Mouse (Mus musculus) inflammation-experienced regulatory T-cells, adult 6 months (primary cell): ENCODE results near the gene Iqck. TPM values are rescaled to one million over a fixed set of nuclear protein-coding genes. Genes with fewer than 3 reads are reported as not detected.

ENCODE experiments used
- ATAC-seq: one replicate; pipeline ENCODE4 v1.8.0; 2017
- polyA plus RNA-seq, 3 experiments: library from polyadenylated mRNA; unstranded; fragments of 100-300 nt; shearing (Covaris generic); gene quantifications; one replicate each; pipeline ENCODE4 v1.2.1; 2017

The Iqck gene
- polyA plus RNA-seq, 3 experiments from 2014 or later: 0.55 TPM; not detected in 2

- ATAC-seq: no peak
These were observed 135.9 kb downstream of the Iqck start for GRCm38 (mm10) chr7:118991341-118991884.

DNA sequence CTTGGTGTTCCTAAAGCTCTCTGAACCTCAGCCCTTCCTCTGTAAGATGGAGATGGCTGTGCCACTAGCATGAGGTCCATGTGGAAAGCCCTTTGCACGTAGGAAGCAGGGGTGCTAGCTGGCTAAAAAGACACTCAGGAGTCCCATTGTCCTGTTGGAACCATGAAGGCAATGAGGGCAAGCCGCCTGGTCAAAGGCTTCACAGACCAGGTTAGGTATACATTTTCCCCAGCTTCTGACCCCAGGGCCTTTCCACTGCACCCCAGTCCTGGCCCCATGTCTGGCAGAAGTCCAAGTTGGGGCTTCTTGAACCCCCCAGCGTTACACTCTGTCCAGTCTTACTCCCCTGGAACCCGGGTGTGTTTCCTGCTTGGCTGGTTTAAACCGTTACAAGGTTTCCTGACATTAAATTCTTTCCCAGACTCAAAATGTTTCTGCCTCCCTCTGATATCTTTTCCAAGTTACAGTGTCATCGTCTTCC lies 136.6 kb downstream of the Iqck start:
- ATAC-seq: no peak

DNA sequence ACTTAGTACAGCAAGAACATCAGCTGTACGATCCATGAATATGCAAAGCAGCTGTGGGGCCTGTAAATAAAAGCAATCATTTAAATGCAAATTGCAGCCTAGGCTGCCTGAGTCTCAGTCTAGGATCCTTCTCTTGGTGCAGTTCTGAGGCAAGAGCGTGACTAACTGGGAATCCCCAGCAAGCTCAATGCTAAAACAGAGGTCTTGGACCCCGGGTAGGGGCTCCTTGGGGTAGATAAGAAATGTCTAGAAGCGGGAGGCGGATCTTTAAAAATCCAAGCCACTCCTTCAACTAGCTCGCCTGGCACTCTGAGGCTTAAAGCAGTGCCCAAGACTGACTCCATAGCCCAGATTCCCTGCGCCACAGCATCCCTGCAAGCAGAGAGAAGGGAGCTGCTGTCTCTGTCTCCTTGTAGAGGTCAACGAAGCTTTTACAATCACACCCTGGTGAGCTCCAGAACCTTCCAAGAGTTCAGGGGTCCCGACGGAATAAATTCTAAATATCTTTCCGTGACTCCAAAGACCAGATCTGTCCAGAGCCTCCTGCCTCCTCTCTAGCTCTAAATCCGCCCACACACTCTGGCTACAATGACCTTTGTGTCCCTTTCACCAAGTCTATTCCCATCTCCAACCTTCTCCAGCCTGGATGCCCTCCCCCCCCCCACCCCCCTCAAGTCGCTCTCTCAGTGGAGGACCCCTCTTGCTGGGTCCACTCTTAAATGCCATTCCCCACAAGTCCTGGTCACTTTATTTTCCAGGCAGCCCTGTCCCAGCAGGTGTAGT lies 137.3 kb downstream of the Iqck start:
- ATAC-seq: no peak

DNA sequence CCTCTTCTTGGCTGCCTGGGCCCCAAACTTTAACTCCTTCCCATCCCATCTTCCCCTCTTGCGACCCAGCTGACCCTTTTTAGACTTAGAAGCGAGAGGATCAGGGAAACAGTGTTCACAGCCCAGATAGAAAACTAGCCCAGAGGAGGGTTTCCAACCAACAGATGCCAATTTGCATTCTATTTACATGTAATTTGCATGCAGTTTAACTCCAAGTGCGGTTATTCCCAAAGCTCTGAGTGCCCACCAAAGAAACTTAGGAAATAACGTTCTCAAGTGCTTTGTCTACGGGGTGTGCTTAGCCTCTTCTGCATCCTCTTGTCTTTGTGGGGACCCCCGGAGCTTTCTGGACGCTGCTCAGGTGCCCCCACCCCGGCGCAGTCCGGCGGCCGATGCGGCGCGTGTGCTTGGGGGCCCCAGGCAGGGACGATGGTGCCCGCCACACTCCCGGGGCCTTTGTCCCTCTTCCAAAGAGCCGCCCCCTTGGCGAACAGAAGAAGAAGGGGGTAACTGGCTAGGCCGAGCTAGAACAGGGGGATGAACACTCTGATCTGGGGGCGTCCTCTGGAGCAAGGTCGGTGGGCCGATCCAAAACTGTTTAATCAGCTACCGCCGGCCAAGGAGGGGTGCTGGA lies 138.2 kb downstream of the Iqck start:
- ATAC-seq: no peak

- ATAC-seq: no peak
These were observed 138.8 kb downstream of the Iqck start for GRCm38 (mm10) chr7:118994231-118994842.

DNA sequence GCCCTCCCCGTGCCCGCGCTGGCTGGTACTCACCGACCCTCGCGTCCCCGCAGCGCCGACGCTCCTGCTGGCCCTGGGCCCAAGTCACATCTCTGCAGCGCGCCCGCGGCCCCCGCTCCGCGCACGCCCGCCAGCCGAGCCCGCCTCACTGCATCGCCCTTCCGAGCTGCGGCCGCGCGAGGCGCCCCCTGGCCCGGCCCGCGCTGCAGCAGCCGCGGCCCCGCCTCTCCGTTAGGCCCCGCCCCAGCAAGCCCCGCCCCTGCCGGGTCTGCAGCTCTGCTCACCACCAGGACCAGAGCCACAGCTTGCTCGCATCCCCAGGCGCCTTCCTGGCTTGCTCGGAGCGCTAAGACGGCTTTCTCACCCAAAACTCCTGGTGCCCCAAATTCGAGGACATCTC lies 139.5 kb downstream of the Iqck start, which contains the start of gene Gprc5b:
Gprc5b (minus strand) TSS at position 205 of the 400 bp plus-strand sequence.
- ATAC-seq: peak; percentile 43

DNA sequence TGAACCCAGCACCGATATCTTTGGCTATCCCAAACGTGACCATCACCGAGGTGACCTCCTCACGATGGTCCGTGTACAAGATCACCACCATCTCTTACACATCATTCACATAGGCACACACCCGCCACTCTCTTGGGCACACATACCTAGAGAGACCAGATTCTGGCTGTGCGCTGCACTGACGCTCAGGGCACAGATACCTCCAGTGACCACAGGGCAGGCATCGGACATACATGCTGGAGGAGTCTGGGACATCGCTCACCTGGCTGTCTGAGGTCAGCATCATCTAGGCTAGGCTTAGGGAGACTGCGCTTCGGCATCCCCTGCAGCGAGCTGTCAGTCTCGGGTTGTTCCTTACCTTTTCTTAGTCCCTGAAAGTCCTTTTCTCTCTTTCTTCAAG lies 140.1 kb downstream of the Iqck start:
- no peak for ATAC-seq

- ATAC-seq: peak; percentile 50
These were observed 140.7 kb downstream of the Iqck start for GRCm38 (mm10) chr7:118996137-118996837.

- ATAC-seq: no peak
These were observed 144.3 kb downstream of the Iqck start for GRCm38 (mm10) chr7:118999857-119000256.

DNA sequence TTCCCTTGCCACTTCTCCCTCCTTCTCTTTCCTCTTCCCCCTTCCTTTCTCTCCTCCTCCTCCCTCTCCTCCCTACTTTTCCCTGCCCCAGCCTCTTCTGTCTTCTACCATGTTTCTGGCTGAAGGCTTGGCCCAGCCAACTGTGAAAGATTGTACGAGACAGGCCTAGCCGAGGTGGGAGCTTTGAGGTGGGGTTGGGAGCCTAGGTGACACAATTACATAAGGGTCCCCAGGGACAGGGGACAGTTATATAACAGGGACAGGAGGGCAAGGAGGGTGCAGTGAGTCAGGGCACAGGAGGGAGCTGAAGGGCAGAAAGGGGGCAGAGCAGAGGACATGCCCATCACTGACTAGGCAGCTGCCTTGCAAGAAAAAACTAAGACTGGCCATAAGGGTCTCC lies 146.4 kb downstream of the Iqck start:
- ATAC-seq: no peak

- ATAC-seq: no peak
These were observed 146.9 kb downstream of the Iqck start for GRCm38 (mm10) chr7:119002501-119002900.

GRCm38 (mm10) chr7:119010854-119011529 lies 155.4 kb downstream of the Iqck start:
- no peak for ATAC-seq

DNA sequence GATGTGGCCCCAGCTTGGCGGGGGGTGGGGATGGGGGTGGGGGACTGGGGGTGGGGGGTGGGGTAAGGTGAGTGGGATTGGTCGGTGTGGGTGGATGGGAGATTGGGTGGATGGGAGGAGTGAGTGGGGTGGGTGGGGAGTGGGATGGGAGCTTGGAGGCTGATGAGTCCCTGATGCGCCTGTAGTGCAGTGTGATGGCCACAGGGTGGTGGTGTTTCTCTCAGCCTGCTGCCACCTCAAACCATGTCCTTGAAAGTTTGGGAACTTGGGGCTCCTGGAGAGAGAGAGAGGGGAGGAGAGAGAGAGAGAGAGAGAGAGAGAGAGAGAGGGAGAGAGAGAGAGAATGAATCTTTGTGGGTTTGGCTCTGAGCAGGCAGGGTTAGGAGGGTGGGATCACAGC lies 160.2 kb downstream of the Iqck start:
- no peak for ATAC-seq

GRCm38 (mm10) chr7:119019537-119019936 lies 164.0 kb downstream of the Iqck start:
- ATAC-seq: no peak

Other genes starting within 250 kb of the Iqck start
- 10 to 100 TPM; 12.8 to 16.8 (median 14.4) TPM for gene Gde1, start 150.0 kb upstream of the Iqck start, polyA plus RNA-seq
- gene Ccp110, start 143.2 kb upstream of the Iqck start, polyA plus RNA-seq: 1 to 10 TPM; 3.5 to 8.4 (median 5.1) TPM
- 10 to 100 TPM; 53.6 to 58.6 (median 55.6) TPM for gene Vps35l, start 115.5 kb upstream of the Iqck start, polyA plus RNA-seq
- gene Knop1, start 502 bp downstream of the Iqck start, polyA plus RNA-seq: 10 to 100 TPM; 24.1 to 35.6 (median 31.8) TPM
- gene Gprc5b, start 139.5 kb downstream of the Iqck start, polyA plus RNA-seq: 1 to 10 TPM in 2 of 3 experiments, not detected in 1; 2.0 to 7.6 TPM